Mouse (Mus musculus) ES-E14 (cell line): Measurements from ENCODE around the gene Chdh.

ENCODE experiments used
- CHD2 ChIP-seq: IDR thresholded peaks from 2 replicates; pipeline ENCODE4 v1.6.1; 2014; ENCODE audit warnings: mild to moderate bottlenecking, low read depth, low read length, inconsistent platforms
- MAFK ChIP-seq: IDR thresholded peaks from 2 replicates; pipeline ENCODE4 v1.6.1; 2014; ENCODE audit warnings: mild to moderate bottlenecking, low read depth, low read length, inconsistent platforms; ENCODE audit not compliant: insufficient read depth
- ZC3H11A ChIP-seq: IDR thresholded peaks from 2 replicates; pipeline ENCODE4 v1.6.1; 2012; ENCODE audit warnings: low read depth, mild to moderate bottlenecking, inconsistent platforms, low read length, borderline replicate concordance
- ZNF384 ChIP-seq: IDR thresholded peaks from 2 replicates; pipeline ENCODE4 v1.6.1; 2012; ENCODE audit warnings: low read depth, low read length, inconsistent platforms

- TF ChIP-seq MAFK (no peak), CHD2 (no peak), ZC3H11A (no peak), ZNF384 (no peak)
These were observed 30.6 kb downstream of the Chdh start for GRCm38 (mm10) chr14:30039413-30039812.
